Mouse (Mus musculus) midbrain, embryonic 14.5 days (tissue): ENCODE measurements around the gene Nol4l. TPM values are rescaled to one million over a fixed set of nuclear protein-coding genes. Genes with fewer than 3 reads are reported as not detected.

Source experiments
- ATAC-seq: fragments of 200-750 bp; cut with Nextera tagmentation; 2 replicates; pipeline ENCODE4 v1.8.0; 2017; ENCODE audit warnings: moderate number of reproducible peaks, moderate library complexity; ENCODE audit not compliant: low FRiP score, low TSS enrichment
- DNase-seq: peaks from one replicate; pipeline ENCODE4 v3.0.0-alpha.2; 2015
- H3K27ac ChIP-seq: fragments of 300-500 bp; sonication (generic); replicated peaks from 2 replicates; pipeline ENCODE4 v1.5.1; 2014; ENCODE audit warnings: mild to moderate bottlenecking, low read depth, low read length, moderate library complexity
- H3K27me3 ChIP-seq: fragments of 300-500 bp; sonication (generic); 2 replicates; pipeline ENCODE4 v1.6.1; 2014; ENCODE audit warnings: low read length, control low read depth, mixed read lengths; ENCODE audit not compliant: control insufficient read depth, insufficient read depth
- H3K36me3 ChIP-seq: fragments of 300-500 bp; sonication (generic); 2 replicates; pipeline ENCODE4 v1.6.1; 2014; ENCODE audit warnings: low read length, control low read depth; ENCODE audit not compliant: control insufficient read depth, insufficient read depth
- H3K4me1 ChIP-seq: fragments of 300-500 bp; sonication (generic); 2 replicates; pipeline ENCODE4 v1.6.1; 2014; ENCODE audit warnings: mild to moderate bottlenecking, antibody characterized with exemption, low read length, control low read depth; ENCODE audit not compliant: control insufficient read depth, insufficient read depth
- H3K4me2 ChIP-seq: fragments of 300-500 bp; sonication (generic); 2 replicates; pipeline ENCODE4 v1.6.1; 2014; ENCODE audit warnings: mild to moderate bottlenecking, low read length, moderate library complexity
- H3K4me3 ChIP-seq: fragments of 300-500 bp; sonication (generic); replicated peaks from 2 replicates; pipeline ENCODE4 v1.5.1; 2014; ENCODE audit warnings: low read depth, low read length
- H3K9ac ChIP-seq: fragments of 300-500 bp; sonication (generic); replicated peaks from 2 replicates; pipeline ENCODE4 v1.6.1; 2014; ENCODE audit warnings: mild to moderate bottlenecking, low read length, moderate library complexity
- H3K9me3 ChIP-seq: fragments of 300-500 bp; sonication (generic); 2 replicates; pipeline ENCODE4 v1.6.1; 2016; ENCODE audit warnings: low read length, control low read depth, mixed read lengths; ENCODE audit not compliant: control insufficient read depth
- WGBS: fragments of 180-500 bp; shearing (Covaris S2); extraction: QIAGEN DNeasy Blood & Tissue Kit; methylation state at CpG from one replicate; pipeline ENCODE4 v1.1.7; 2014; 5-methylcytosine and 5-hydroxymethylcytosine counted together
- polyA plus RNA-seq: library from polyadenylated mRNA; unstranded; fragments of >200 nt; fragmentation: Nextera tagmentation; extraction: Ambion mirVana; gene quantifications from 2 replicates; pipeline ENCODE4 v1.2.1, GENCODE M21; 2014

Gene Nol4l
- 44.8 and 51.7 TPM in 2 replicates for polyA plus RNA-seq

- Histone ChIP-seq H3K9ac (peak within 1 kb of the TSS; percentile 90), H3K36me3 (no peaks in the 10 kb centered on the region), H3K9me3 (no peaks in the 10 kb centered on the region), H3K27ac (peak within 1 kb of the TSS; percentile 95), H3K4me2 (peak within 1 kb of the TSS; percentile 88), H3K27me3 (no peaks in the 10 kb centered on the region), H3K4me3 (peak within 1 kb of the TSS; percentile 79), H3K4me1 (peaks cover 33% of the 10 kb centered on the region)
- ATAC-seq = peak; percentile 15
- DNase-seq = peak; percentile 75
- 1% methylated on average over 46 of the region's 86 CpGs for WGBS
These were observed at the start of gene Nol4l for GRCm38 (mm10) chr2:153529931-153530766. Gene Nol4l (minus strand): TSS chr2:153529971.

GRCm38 (mm10) chr2:153577122-153577521 lies 47.4 kb upstream of the Nol4l start:
- no peak for ATAC-seq
- DNase-seq = no peak
- no peaks in the 10 kb centered on the region for H3K36me3 ChIP-seq
- no peak overlapping the region for H3K9ac ChIP-seq
- no peaks in the 10 kb centered on the region for H3K9me3 ChIP-seq
- H3K27me3 ChIP-seq = no peaks in the 10 kb centered on the region
- WGBS = 43% methylated on average over 4 of the region's 4 CpGs
- no peak overlapping the region for H3K4me2 ChIP-seq
- H3K27ac ChIP-seq = no peak overlapping the region
- H3K4me3 ChIP-seq = no peak overlapping the region
- H3K4me1 ChIP-seq = 0 out of 2 replicates have a peak, but pooled peaks cover 3% of the 10 kb centered on the region

- H3K4me3 ChIP-seq = no peak overlapping the region
- H3K9me3 ChIP-seq = no peaks in the 10 kb centered on the region
- H3K27me3 ChIP-seq = no peaks in the 10 kb centered on the region
- no peak for DNase-seq
- no peak overlapping the region for H3K4me2 ChIP-seq
- no peak for ATAC-seq
- no peaks in the 10 kb centered on the region for H3K36me3 ChIP-seq
- 86% methylated on average over 3 of the region's 3 CpGs for WGBS
- H3K4me1 ChIP-seq = 0 out of 2 replicates have a peak, but pooled peaks cover 3% of the 10 kb centered on the region
- no peak overlapping the region for H3K9ac ChIP-seq
- H3K27ac ChIP-seq = no peak overlapping the region
These were observed 46.4 kb upstream of the Nol4l start for GRCm38 (mm10) chr2:153576150-153576549.

- WGBS = 42% methylated on average over 6 of the region's 6 CpGs
- ATAC-seq = no peak
These were observed 45.8 kb upstream of the Nol4l start for GRCm38 (mm10) chr2:153575554-153575953.

GRCm38 (mm10) chr2:153573101-153573500 lies 43.3 kb upstream of the Nol4l start:
- 88% methylated on average over 9 of the region's 9 CpGs for WGBS
- Histone ChIP-seq H3K27ac (no peak overlapping the region), H3K9ac (no peak overlapping the region), H3K36me3 (no peaks in the 10 kb centered on the region), H3K4me3 (no peak overlapping the region), H3K4me2 (no peak overlapping the region), H3K4me1 (0 out of 2 replicates have a peak, but pooled peaks cover 3% of the 10 kb centered on the region), H3K9me3 (no peaks in the 10 kb centered on the region), H3K27me3 (no peaks in the 10 kb centered on the region)
- no peak for DNase-seq
- no peak for ATAC-seq

More at GRCm38 (mm10) chr2:153575554-153575953, 45.8 kb upstream of the Nol4l start:
- no peaks in the 10 kb centered on the region for H3K36me3 ChIP-seq
- H3K9me3 ChIP-seq = no peaks in the 10 kb centered on the region
- H3K27ac ChIP-seq = no peak overlapping the region
- H3K9ac ChIP-seq = no peak overlapping the region
- H3K4me2 ChIP-seq = no peak overlapping the region
- no peak for DNase-seq
- no peak overlapping the region for H3K4me3 ChIP-seq
- H3K4me1 ChIP-seq = 0 out of 2 replicates have a peak, but pooled peaks cover 3% of the 10 kb centered on the region
- H3K27me3 ChIP-seq = no peaks in the 10 kb centered on the region

GRCm38 (mm10) chr2:153568541-153568940 lies 38.8 kb upstream of the Nol4l start:
- no peak for ATAC-seq
- Histone ChIP-seq H3K36me3 (no peaks in the 10 kb centered on the region), H3K27me3 (no peaks in the 10 kb centered on the region), H3K4me3 (no peak overlapping the region), H3K4me1 (no peaks in the 10 kb centered on the region), H3K9ac (no peak overlapping the region), H3K9me3 (no peaks in the 10 kb centered on the region), H3K27ac (no peak overlapping the region), H3K4me2 (no peak overlapping the region)
- WGBS = 90% methylated on average over 6 of the region's 6 CpGs
- DNase-seq = no peak

- H3K4me2 ChIP-seq = no peak overlapping the region
- DNase-seq (no peak), ATAC-seq (no peak)
- H3K27ac ChIP-seq = no peak overlapping the region
- no peaks in the 10 kb centered on the region for H3K9me3 ChIP-seq
- H3K36me3 ChIP-seq = no peaks in the 10 kb centered on the region
- H3K4me1 ChIP-seq = no peaks in the 10 kb centered on the region
- H3K27me3 ChIP-seq = no peaks in the 10 kb centered on the region
- H3K4me3 ChIP-seq = no peak overlapping the region
- H3K9ac ChIP-seq = no peak overlapping the region
- WGBS = 85% methylated on average over 4 of the region's 4 CpGs
These were observed 38.2 kb upstream of the Nol4l start for GRCm38 (mm10) chr2:153568013-153568412.

GRCm38 (mm10) chr2:153564343-153564742 lies 34.6 kb upstream of the Nol4l start:
- no peak overlapping the region for H3K4me3 ChIP-seq
- no peak overlapping the region for H3K27ac ChIP-seq
- DNase-seq (no peak), ATAC-seq (no peak)
- H3K9me3 ChIP-seq = no peaks in the 10 kb centered on the region
- no peak overlapping the region for H3K4me2 ChIP-seq
- H3K4me1 ChIP-seq = peaks cover 26% of the 10 kb centered on the region
- WGBS = 85% methylated on average over 3 of the region's 3 CpGs
- no peak overlapping the region for H3K9ac ChIP-seq
- H3K36me3 ChIP-seq = no peaks in the 10 kb centered on the region
- no peaks in the 10 kb centered on the region for H3K27me3 ChIP-seq

GRCm38 (mm10) chr2:153561564-153561963 lies 31.8 kb upstream of the Nol4l start:
- Histone ChIP-seq H3K36me3 (no peaks in the 10 kb centered on the region), H3K9ac (peak overlapping the region; percentile 39; the same call in 1 of the 2 replicates), H3K9me3 (no peaks in the 10 kb centered on the region), H3K27ac (peak overlapping the region; percentile 73), H3K4me1 (peaks cover 26% of the 10 kb centered on the region), H3K4me2 (peak overlapping the region; percentile 50; the same call in 1 of the 2 replicates), H3K4me3 (no peak overlapping the region), H3K27me3 (no peaks in the 10 kb centered on the region)
- DNase-seq (peak; percentile 23), ATAC-seq (no peak)
- WGBS = 45% methylated on average over 5 of the region's 5 CpGs
